Mouse (Mus musculus): Measurements from ENCODE around the gene Ehbp1. TPM values are rescaled to one million over a fixed set of nuclear protein-coding genes. Genes with fewer than 3 reads are reported as not detected.

Gene Ehbp1
- polyA plus RNA-seq, 1 experiment from 2014 or later = 45.8 TPM

GRCm38 (mm10) chr11:21999396-22000315 is 342.4 kb downstream of the Ehbp1 start:
- no peaks in the 10 kb centered on the region for H3K36me3 ChIP-seq
- peaks cover 79% of the 10 kb centered on the region for H3K27me3 ChIP-seq
- H3K4me3 ChIP-seq = no peak overlapping the region; the same call in 1 of the 2 replicates
- no peak for ATAC-seq (replicated peaks; ENCODE audit: insufficient number of reproducible peaks, insufficient read depth, low FRiP score, low read depth)
- H3K4me1 ChIP-seq (replicated peaks) = peaks cover 55% of the 10 kb centered on the region
- H3K9ac ChIP-seq = no peak overlapping the region
- H3K4me2 ChIP-seq = no peak overlapping the region
- H3K9me3 ChIP-seq (replicated peaks) = no peaks in the 10 kb centered on the region
- no peak overlapping the region for H3K27ac ChIP-seq
- 34% methylated on average over 31 of the region's 31 CpGs for WGBS

- 19% methylated on average over 32 of the region's 32 CpGs for WGBS
- peaks cover 86% of the 10 kb centered on the region for H3K27me3 ChIP-seq
Observed at GRCm38 (mm10) chr11:21998141-21999047, 343.7 kb downstream of the Ehbp1 start.

GRCm38 (mm10) chr11:21997561-21998140 is 344.4 kb downstream of the Ehbp1 start:
- H3K4me2 ChIP-seq = no peak overlapping the region
- no peaks in the 10 kb centered on the region for H3K36me3 ChIP-seq
- H3K9ac ChIP-seq = no peak overlapping the region
- 5% methylated on average over 20 of the region's 20 CpGs for WGBS
- no peak overlapping the region for H3K27ac ChIP-seq
- no peak for ATAC-seq (replicated peaks; ENCODE audit: insufficient number of reproducible peaks, insufficient read depth, low FRiP score, low read depth)
- peaks cover 94% of the 10 kb centered on the region for H3K27me3 ChIP-seq
- H3K4me3 ChIP-seq = no peak overlapping the region
- H3K9me3 ChIP-seq (replicated peaks) = no peaks in the 10 kb centered on the region
- peaks cover 51% of the 10 kb centered on the region for H3K4me1 ChIP-seq (replicated peaks)

More at GRCm38 (mm10) chr11:21998141-21999047, 343.7 kb downstream of the Ehbp1 start:
- H3K9me3 ChIP-seq (replicated peaks) = no peaks in the 10 kb centered on the region
- H3K9ac ChIP-seq = no peak overlapping the region
- H3K27ac ChIP-seq = no peak overlapping the region
- H3K4me1 ChIP-seq (replicated peaks) = peaks cover 49% of the 10 kb centered on the region
- no peak overlapping the region for H3K4me2 ChIP-seq
- no peak overlapping the region for H3K4me3 ChIP-seq
- ATAC-seq (replicated peaks; ENCODE audit: insufficient number of reproducible peaks, insufficient read depth, low FRiP score, low read depth) = no peak
- no peaks in the 10 kb centered on the region for H3K36me3 ChIP-seq

GRCm38 (mm10) chr11:21996661-21997560 is 345.2 kb downstream of the Ehbp1 start:
- WGBS = under 1% methylated on average over 60 of the region's 63 CpGs
- peaks cover 94% of the 10 kb centered on the region for H3K27me3 ChIP-seq
- no peaks in the 10 kb centered on the region for H3K36me3 ChIP-seq
- ATAC-seq (replicated peaks; ENCODE audit: insufficient number of reproducible peaks, insufficient read depth, low FRiP score, low read depth) = no peak
- no peak overlapping the region for H3K27ac ChIP-seq
- H3K9ac ChIP-seq = 0 out of 2 replicates have a peak overlapping the region, but pooled peaks have one; percentile 7
- peaks cover 45% of the 10 kb centered on the region for H3K4me1 ChIP-seq (replicated peaks)
- H3K9me3 ChIP-seq (replicated peaks) = no peaks in the 10 kb centered on the region
- peak overlapping the region; percentile 69 for H3K4me2 ChIP-seq
- peak overlapping the region; percentile 43 for H3K4me3 ChIP-seq

- no peak for ATAC-seq (replicated peaks; ENCODE audit: insufficient number of reproducible peaks, insufficient read depth, low FRiP score, low read depth)
- Histone ChIP-seq H3K27me3 (peaks cover 92% of the 10 kb centered on the region), H3K4me3 (peak overlapping the region; percentile 43), H3K4me2 (peak overlapping the region; percentile 69), H3K27ac (no peak overlapping the region), H3K9ac (0 out of 2 replicates have a peak overlapping the region, but pooled peaks have one; percentile 7), H3K36me3 (no peaks in the 10 kb centered on the region), H3K9me3 (replicated peaks) (no peaks in the 10 kb centered on the region), H3K4me1 (replicated peaks) (peaks cover 39% of the 10 kb centered on the region)
- WGBS = 3% methylated on average over 13 of the region's 13 CpGs
Observed at GRCm38 (mm10) chr11:21996325-21996647, 345.8 kb downstream of the Ehbp1 start.

- Histone ChIP-seq H3K9ac (no peak overlapping the region), H3K4me2 (peak overlapping the region; percentile 69; the same call in 1 of the 2 replicates), H3K27ac (no peak overlapping the region), H3K4me3 (peak overlapping the region; percentile 43), H3K36me3 (no peaks in the 10 kb centered on the region), H3K9me3 (replicated peaks) (no peaks in the 10 kb centered on the region), H3K4me1 (replicated peaks) (peaks cover 33% of the 10 kb centered on the region), H3K27me3 (peaks cover 92% of the 10 kb centered on the region)
- 6% methylated on average over 27 of the region's 27 CpGs for WGBS
- ATAC-seq (replicated peaks; ENCODE audit: insufficient number of reproducible peaks, insufficient read depth, low FRiP score, low read depth) = no peak
Observed at GRCm38 (mm10) chr11:21995534-21996324, 346.4 kb downstream of the Ehbp1 start.

GRCm38 (mm10) chr11:21994377-21995370 is 347.4 kb downstream of the Ehbp1 start:
- Histone ChIP-seq H3K4me2 (no peak overlapping the region), H3K4me1 (replicated peaks) (peaks cover 29% of the 10 kb centered on the region), H3K4me3 (no peak overlapping the region), H3K27ac (no peak overlapping the region), H3K36me3 (no peaks in the 10 kb centered on the region), H3K9ac (no peak overlapping the region), H3K27me3 (peaks cover 86% of the 10 kb centered on the region), H3K9me3 (replicated peaks) (no peaks in the 10 kb centered on the region)
- WGBS = 4% methylated on average over 34 of the region's 34 CpGs
- no peak for ATAC-seq (replicated peaks; ENCODE audit: insufficient number of reproducible peaks, insufficient read depth, low FRiP score, low read depth)

GRCm38 (mm10) chr11:21993597-21994376 is 348.3 kb downstream of the Ehbp1 start:
- Histone ChIP-seq H3K9ac (no peak overlapping the region), H3K4me1 (replicated peaks) (peaks cover 29% of the 10 kb centered on the region), H3K4me3 (peak overlapping the region; percentile 9; the same call in 1 of the 2 replicates), H3K4me2 (peak overlapping the region; percentile 31; the same call in 1 of the 2 replicates), H3K9me3 (replicated peaks) (no peaks in the 10 kb centered on the region), H3K27ac (no peak overlapping the region), H3K27me3 (peaks cover 85% of the 10 kb centered on the region), H3K36me3 (no peaks in the 10 kb centered on the region)
- 2% methylated on average over 45 of the region's 47 CpGs for WGBS
- ATAC-seq (replicated peaks; ENCODE audit: insufficient number of reproducible peaks, insufficient read depth, low FRiP score, low read depth) = no peak
